21 mouse cellular contexts compared by ENCODE assay signal in genomic region chr10:84579527-84579926, GRCm38 (mm10). TPM values are rescaled to one million over a fixed set of nuclear protein-coding genes. Genes with fewer than 3 reads are reported as not detected.
DNase-seq lines count a peak whose midpoint lies in the region; ATAC-seq and TF ChIP-seq lines count a peak whose summit lies in the region.
"Had no signal": no experiment of that assay in that cellular context is flagged by ENCODE, and none has a peak within 500 bp of the region (broad histone marks: within the 10 kb centered on the region; RNA-seq: fewer than 3 reads in every experiment).

No protein-coding gene starts in this region.

- no peaks in the 10 kb centered on the region; the same call in 1 of the 2 replicates for H3K79me2 ChIP-seq in MEL (ENCODE audit: control insufficient read depth, insufficient read depth, low read length, poor library complexity)

- H3K36me3 ChIP-seq in liver, embryonic 12.5 days: no peaks in the 10 kb centered on the region
- H3K36me3 ChIP-seq in G1E (replicated peaks) (no peaks in the 10 kb centered on the region), MEL (ENCODE audit: control insufficient read depth in 1 of 2, insufficient read depth in 2 of 2, low read length in 2 of 2) (peaks cover 0 to 23% of the 10 kb centered on the region in 2 experiments; a peak in 2 of 4 replicates)
- H3K36me3 ChIP-seq in liver, embryonic 15.5 days (replicated peaks): no peaks in the 10 kb centered on the region
- H3K36me3 ChIP-seq: embryonic facial prominence, embryonic 15.5 days; forebrain, embryonic 12.5 days; heart, embryonic 12.5 days; hindbrain, embryonic 13.5 days had no signal

- H3K27ac ChIP-seq in liver, embryonic 12.5 days: no peak overlapping the region
- peak overlapping the region; percentile 33; the same call in 1 of the 2 replicates for H3K27ac ChIP-seq in MEL (ENCODE audit: control insufficient read depth, low read depth, low read length)
- H3K27ac ChIP-seq in liver, embryonic 15.5 days (replicated peaks): no peak overlapping the region
- no peak overlapping the region for H3K27ac ChIP-seq in left cerebral cortex, adult 2 months
- H3K27ac ChIP-seq: embryonic facial prominence, embryonic 15.5 days; forebrain, embryonic 12.5 days; hindbrain, embryonic 13.5 days; hindbrain, postnatal 0 days had no signal

- DNase-seq in liver: no peak
- DNase-seq in G1E (ENCODE audit: low spot score): peak; percentile 60
- peak; percentile 61 for DNase-seq in MEL (ENCODE audit: low read depth, low spot score)
- DNase-seq in left cerebral cortex, adult 2 months (ENCODE audit: extremely low spot score in 1 of 2, low spot score in 2 of 2): no peak
- DNase-seq: adrenal gland, adult 2 months; adrenal gland, postnatal 25 days; cerebellum, adult 11 months; cerebellum, adult 8-10 months; cerebellum, postnatal 14 days; embryo, embryonic 11 days; gastrocnemius, postnatal 10 days had no signal

- H3K9ac ChIP-seq in liver, embryonic 12.5 days: peak overlapping the region; percentile 29; the same call in 1 of the 2 replicates
- H3K9ac ChIP-seq in MEL (ENCODE audit: control insufficient read depth, low read depth, low read length, poor library complexity, severe bottlenecking): no peak overlapping the region
- no peak overlapping the region for H3K9ac ChIP-seq in liver, embryonic 15.5 days
- H3K9ac ChIP-seq: embryonic facial prominence, embryonic 15.5 days; forebrain, embryonic 12.5 days; heart, embryonic 12.5 days; hindbrain, embryonic 13.5 days had no signal

- no peak for ATAC-seq in liver, embryonic 12.5 days
- peak; percentile 37 for ATAC-seq in G1E (ENCODE audit: extremely low read depth, insufficient number of reproducible peaks, low FRiP score, poor library complexity, severe bottlenecking)
- no peak for ATAC-seq in liver, embryonic 15.5 days (ENCODE audit: insufficient read depth)
- ATAC-seq in granulocyte monocyte progenitor cell, adult 5-6 weeks (replicated peaks; ENCODE audit: poor library complexity, severe bottlenecking): no peak
- ATAC-seq: forebrain, embryonic 16.5 days; hindbrain, postnatal 0 days; Patski had no signal

- intact Hi-C loops in left cerebral cortex, adult 2 months (cut with DNase I): loop anchor here (5.0 kb wide), 1 partner anchor 62 kb away; no protein-coding TSS in a partner anchor

- no peak overlapping the region for H3K4me3 ChIP-seq in liver, embryonic 12.5 days
- H3K4me3 ChIP-seq in G1E (ENCODE audit: low read depth, low read length): peak overlapping the region; percentile 47; the same call in 1 of the 2 replicates
- H3K4me3 ChIP-seq in MEL (ENCODE audit: control insufficient read depth in 1 of 2, insufficient read depth in 1 of 2, low read depth in 2 of 2, low read length in 2 of 2): no peak overlapping the region
- H3K4me3 ChIP-seq in liver, embryonic 15.5 days (replicated peaks): peak overlapping the region; percentile 87
- no peak overlapping the region for H3K4me3 ChIP-seq in left cerebral cortex, adult 2 months
- H3K4me3 ChIP-seq: embryonic facial prominence, embryonic 15.5 days; forebrain, embryonic 12.5 days; heart, embryonic 12.5 days; hindbrain, embryonic 13.5 days had no signal

- peaks cover 37% of the 10 kb centered on the region for H3K4me1 ChIP-seq in liver, embryonic 12.5 days
- peaks cover 85% of the 10 kb centered on the region for H3K4me1 ChIP-seq in G1E (ENCODE audit: insufficient read depth, low read depth, low read length)
- peaks cover 11 to 24% of the 10 kb centered on the region in 2 experiments for H3K4me1 ChIP-seq in MEL (ENCODE audit: control insufficient read depth in 1 of 2, insufficient read depth in 2 of 2, low read length in 2 of 2)
- peaks cover 54% of the 10 kb centered on the region for H3K4me1 ChIP-seq in liver, embryonic 15.5 days (replicated peaks)

- no peak for TF ChIP-seq EP300 in MEL (IDR thresholded peaks at IDR 0.05; ENCODE audit: low read depth in 1 of 2, low read length in 2 of 2)

- H3K4me2 ChIP-seq in liver, embryonic 12.5 days: peak overlapping the region; percentile 92
- H3K4me2 ChIP-seq in liver, embryonic 15.5 days: peak overlapping the region; percentile 95
- H3K4me2 ChIP-seq: embryonic facial prominence, embryonic 15.5 days; forebrain, embryonic 12.5 days; hindbrain, embryonic 13.5 days had no signal

- WGBS in liver, embryonic 12.5 days (ENCODE audit: insufficient replicate concordance): 22% methylated on average over 2 of the region's 2 CpGs
- 20% methylated on average over 2 of the region's 2 CpGs for WGBS in liver, embryonic 15.5 days (ENCODE audit: insufficient replicate concordance)

- H3K9me3 ChIP-seq in liver, embryonic 12.5 days (replicated peaks): no peaks in the 10 kb centered on the region
- H3K9me3 ChIP-seq in G1E (replicated peaks) (no peaks in the 10 kb centered on the region), MEL (replicated peaks; ENCODE audit: insufficient read depth, low read length) (no peaks in the 10 kb centered on the region)
- no peaks in the 10 kb centered on the region for H3K9me3 ChIP-seq in liver, embryonic 15.5 days (replicated peaks)
- H3K9me3 ChIP-seq: embryonic facial prominence, embryonic 15.5 days; forebrain, embryonic 12.5 days; heart, embryonic 12.5 days; hindbrain, embryonic 13.5 days had no signal

- peaks cover 28% of the 10 kb centered on the region; the same call in 1 of the 2 replicates for H3K27me3 ChIP-seq in liver, embryonic 12.5 days (replicated peaks)
- H3K27me3 ChIP-seq in G1E (ENCODE audit: insufficient read depth, low read length): no peaks in the 10 kb centered on the region
- no peaks in the 10 kb centered on the region for H3K27me3 ChIP-seq in MEL (ENCODE audit: control insufficient read depth in 1 of 2, insufficient read depth in 2 of 2, low read length in 2 of 2)
- H3K27me3 ChIP-seq in liver, embryonic 15.5 days: peaks cover 16% of the 10 kb centered on the region; the same call in 1 of the 2 replicates
- H3K27me3 ChIP-seq: embryonic facial prominence, embryonic 15.5 days; heart, embryonic 12.5 days; Patski had no signal

- TF ChIP-seq CTCF in G1E (IDR thresholded peaks at IDR 0.05; ENCODE audit: low read depth, low read length) (no peak), MEL (IDR thresholded peaks at IDR 0.05 in 2 of 3, conservative IDR thresholded peaks at IDR 0.05 in 1 of 3; ENCODE audit: control insufficient read depth in 1 of 3, insufficient read depth in 1 of 3, low read depth in 2 of 3, low read length in 3 of 3, poor library complexity in 1 of 3, severe bottlenecking in 1 of 3) (no peak)
- TF ChIP-seq CTCF in left cerebral cortex, adult 2 months (IDR thresholded peaks at IDR 0.05): no peak

- no peak for TF ChIP-seq RAD21 in MEL (IDR thresholded peaks at IDR 0.05; ENCODE audit: low read depth, low read length)

- TF ChIP-seq POLR2A in MEL (IDR thresholded peaks at IDR 0.05; ENCODE audit: control insufficient read depth in 1 of 2, insufficient read depth in 1 of 2, low read depth in 1 of 2, low read length in 2 of 2, poor library complexity in 1 of 2): no peak

TF ChIP-seq in MEL, 35 proteins besides CTCF, POLR2A, EP300 and RAD21 (continues in another document):
- TF ChIP-seq MXI1 (IDR thresholded peaks at IDR 0.05; ENCODE audit: low read depth, low read length) (no peak), TAL1 (IDR thresholded peaks at IDR 0.05; ENCODE audit: low read length) (peak; percentile 58), JUND (IDR thresholded peaks at IDR 0.05; ENCODE audit: low read depth, low read length) (no peak), GATA1 (IDR thresholded peaks at IDR 0.05; ENCODE audit: low read depth, low read length) (peak; percentile 35; the same call in 1 of the 2 replicates), ELF1 (IDR thresholded peaks at IDR 0.05; ENCODE audit: low read depth, low read length) (no peak), TCF12 (IDR thresholded peaks at IDR 0.05; ENCODE audit: low read depth, low read length) (0 out of 2 replicates have a peak, but pooled peaks have one; percentile 5)

RNA-seq across cellular contexts. Expression of gene Tcp11l2, which starts 3.1 kb away (rescaled TPM):
- 28.1 and 28.7 TPM in 2 replicates for polyA plus RNA-seq in liver, embryonic 12.5 days (2016; fragmentation: Nextera tagmentation; extraction: Ambion mirVana)
- total RNA-seq in G1E (2014; fragmentation: Nextera tagmentation) (44.1 and 75.5 TPM in 2 replicates), G1E (2017) (24.6 and 25.4 TPM in 2 replicates), MEL (2012; rRNA removed) (0.81 and 1.7 TPM in 2 replicates)
- polyA plus RNA-seq in G1E (2012) (8.2 and 10.4 TPM in 2 replicates), MEL (2012; ENCODE audit: insufficient read depth in 1 of 2, insufficient read length in 2 of 2, low read depth in 1 of 2, low replicate concordance in 2 of 2, missing spikeins in 1 of 2) (1 to 10 TPM in 1 of 2 experiments, not detected in 1; 4.3 TPM)
- 59.9 and 67.7 TPM in 2 replicates for polyA plus RNA-seq in liver, embryonic 15.5 days (2015; fragmentation: Nextera tagmentation; extraction: Ambion mirVana)
- 15.6 and 18.3 TPM in 2 replicates for total RNA-seq in granulocyte monocyte progenitor cell, adult 5-6 weeks (2014; fragmentation: Nextera tagmentation)
- total RNA-seq in granulocyte monocyte progenitor cell, adult 5-6 weeks (2017): 8.9 and 9.5 TPM in 2 replicates
- total RNA-seq in left cerebral cortex, adult 2 months (2021): 10 to 100 TPM; 21.9 to 23.1 TPM

RNA-seq across cellular contexts. Expression of gene Polr3b, which starts 42.6 kb away (rescaled TPM):
- 9.9 and 11.3 TPM in 2 replicates for polyA plus RNA-seq in liver, embryonic 12.5 days (2016; fragmentation: Nextera tagmentation; extraction: Ambion mirVana)
- total RNA-seq in G1E (2014; fragmentation: Nextera tagmentation): 27.2 and 30.1 TPM in 2 replicates
- total RNA-seq in G1E (2017): 20.2 and 21.9 TPM in 2 replicates
- 5.1 and 5.6 TPM in 2 replicates for polyA plus RNA-seq in G1E (2012)
- total RNA-seq in MEL (2012; rRNA removed): 19.8 and 20.6 TPM in 2 replicates
- polyA plus RNA-seq in MEL (2012; ENCODE audit: insufficient read depth in 1 of 2, insufficient read length in 2 of 2, low read depth in 1 of 2, low replicate concordance in 2 of 2, missing spikeins in 1 of 2): 10 to 100 TPM in 1 of 2 experiments, not detected in 1; 24.2 TPM
- polyA plus RNA-seq in liver, embryonic 15.5 days (2015; fragmentation: Nextera tagmentation; extraction: Ambion mirVana): 5.4 TPM in 2 replicates
- total RNA-seq in granulocyte monocyte progenitor cell, adult 5-6 weeks (2014; fragmentation: Nextera tagmentation): 26.2 and 29.8 TPM in 2 replicates
- total RNA-seq in granulocyte monocyte progenitor cell, adult 5-6 weeks (2017): 32.8 and 46.9 TPM in 2 replicates
- 10 to 100 TPM; 15.4 to 17.1 TPM for total RNA-seq in left cerebral cortex, adult 2 months (2021)

RNA-seq across cellular contexts. Expression of gene Ckap4, which starts 45.7 kb away (rescaled TPM):
- polyA plus RNA-seq in liver, embryonic 12.5 days (2016; fragmentation: Nextera tagmentation; extraction: Ambion mirVana): 26.0 and 28.8 TPM in 2 replicates
- 5.3 TPM in 1 of 2 replicates, not detected in the other for total RNA-seq in G1E (2014; fragmentation: Nextera tagmentation)
- total RNA-seq in G1E (2017): not detected in 2 replicates
- 0.02 TPM in 1 of 2 replicates, not detected in the other for polyA plus RNA-seq in G1E (2012)
- 1.0 TPM in 2 replicates for total RNA-seq in MEL (2012; rRNA removed)
- 1 to 10 TPM in 1 of 2 experiments, not detected in 1; 5.2 TPM for polyA plus RNA-seq in MEL (2012; ENCODE audit: insufficient read depth in 1 of 2, insufficient read length in 2 of 2, low read depth in 1 of 2, low replicate concordance in 2 of 2, missing spikeins in 1 of 2)
- polyA plus RNA-seq in liver, embryonic 15.5 days (2015; fragmentation: Nextera tagmentation; extraction: Ambion mirVana): 11.7 and 12.3 TPM in 2 replicates
- 67.8 and 79.6 TPM in 2 replicates for total RNA-seq in granulocyte monocyte progenitor cell, adult 5-6 weeks (2014; fragmentation: Nextera tagmentation)
- total RNA-seq in granulocyte monocyte progenitor cell, adult 5-6 weeks (2017): 55.7 and 58.3 TPM in 2 replicates
- 10 to 100 TPM; 21.6 to 22.8 TPM for total RNA-seq in left cerebral cortex, adult 2 months (2021)

Comparison
In these comparisons a context has a peak if more than half of its experiments do, and no peak if none do; other contexts are left out.
1. H3K4me3 ChIP-seq: peak in G1E (single experiment) and liver, embryonic 15.5 days (single experiment); none in liver, embryonic 12.5 days (single experiment), MEL (0 of 2) and left cerebral cortex, adult 2 months (single experiment).
2. DNase-seq: peak in G1E (single experiment) and MEL (single experiment); none in liver (single experiment) and left cerebral cortex, adult 2 months (0 of 2).